Mouse (Mus musculus) cerebellum, adult 2 months (tissue): ENCODE measurements around the gene Gmds. TPM values are rescaled to one million over a fixed set of nuclear protein-coding genes. Genes with fewer than 3 reads are reported as not detected.

Experiments used
- DNase-seq, 2 experiments: peaks; one replicate each; pipeline ENCODE4 v3.0.0; 2021
- H3K27ac ChIP-seq: fragments of 200-500 bp; 2 replicates; pipeline ENCODE4 v1.5.1; 2012; ENCODE audit warnings: low read length, control low read depth, inconsistent platforms; ENCODE audit not compliant: insufficient read depth
- H3K27me3 ChIP-seq: fragments of 200-500 bp; 2 replicates; pipeline ENCODE4 v1.6.1; 2012; ENCODE audit warnings: inconsistent platforms, mild to moderate bottlenecking, low read length, moderate library complexity; ENCODE audit not compliant: control insufficient read depth, insufficient read depth
- H3K4me1 ChIP-seq: fragments of 200-500 bp; 2 replicates; pipeline ENCODE4 v1.6.1; 2011; ENCODE audit warnings: low read length; ENCODE audit not compliant: control insufficient read depth, insufficient read depth
- H3K4me3 ChIP-seq: fragments of 200-500 bp; replicated peaks from 2 replicates; pipeline ENCODE3; 2011; ENCODE audit warnings: mild to moderate bottlenecking, low read depth, low read length, control low read depth; ENCODE audit not compliant: insufficient read depth
- CTCF ChIP-seq: fragments of 200-500 bp; IDR thresholded peaks from 2 replicates; pipeline ENCODE4 v1.5.1; 2011; ENCODE audit warnings: low read depth, mild to moderate bottlenecking, control low read depth, low read length, moderate library complexity, borderline replicate concordance; ENCODE audit not compliant: insufficient read depth
- POLR2A ChIP-seq: fragments of 200-500 bp; IDR thresholded peaks from 2 replicates; pipeline ENCODE4 v1.6.1; 2011; ENCODE audit warnings: low read length, control low read depth, borderline replicate concordance; ENCODE audit not compliant: insufficient read depth
- WGBS: fragments of 180-500 bp; shearing (Covaris S2); methylation state at CpG from one replicate; pipeline ENCODE4 v1.1.7; 2018; 5-methylcytosine and 5-hydroxymethylcytosine counted together
- polyA plus RNA-seq: library from polyadenylated mRNA; depleted of rRNA; stranded (reverse); fragments of >200 nt; gene quantifications from 2 replicates; pipeline ENCODE4 v1.2.3, GENCODE M21; 2012

The Gmds gene
- polyA plus RNA-seq, 1 experiment, result 12.3 TPM

DNA sequence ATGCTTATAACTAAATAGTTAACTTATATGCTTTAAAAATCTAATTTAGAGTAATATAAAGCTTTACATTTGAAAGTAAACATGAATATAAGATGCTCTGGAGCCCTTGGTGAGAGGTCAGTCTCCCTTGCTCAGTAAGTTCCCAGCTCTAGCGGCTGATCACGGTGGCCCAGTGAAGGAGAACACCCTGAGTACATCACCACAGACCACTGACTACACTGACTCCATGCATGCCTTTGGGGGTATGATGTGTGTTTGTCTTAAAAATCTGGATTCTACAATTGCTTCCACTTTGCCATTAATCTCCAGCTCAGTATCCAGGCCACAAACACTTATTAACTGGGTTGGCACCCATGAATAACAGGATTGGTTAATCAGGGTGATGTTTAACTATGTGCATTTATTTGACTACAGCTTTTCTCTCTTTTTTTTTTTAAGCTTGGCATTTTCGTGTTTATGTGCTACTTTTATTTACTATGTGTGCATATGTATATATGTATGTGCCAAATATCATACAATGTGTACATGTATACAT is 393.8 kb downstream of the Gmds start:
- 96% methylated on average over 3 of the region's 3 CpGs for WGBS
- Histone ChIP-seq H3K4me3 (no peak overlapping the region), H3K4me1 (0 out of 2 replicates have a peak, but pooled peaks cover 2% of the 10 kb centered on the region), H3K27me3 (no peaks in the 10 kb centered on the region), H3K27ac (no peak overlapping the region)
- TF ChIP-seq POLR2A, result no peak
- TF ChIP-seq CTCF, result no peak
- DNase-seq, result no peak

DNA sequence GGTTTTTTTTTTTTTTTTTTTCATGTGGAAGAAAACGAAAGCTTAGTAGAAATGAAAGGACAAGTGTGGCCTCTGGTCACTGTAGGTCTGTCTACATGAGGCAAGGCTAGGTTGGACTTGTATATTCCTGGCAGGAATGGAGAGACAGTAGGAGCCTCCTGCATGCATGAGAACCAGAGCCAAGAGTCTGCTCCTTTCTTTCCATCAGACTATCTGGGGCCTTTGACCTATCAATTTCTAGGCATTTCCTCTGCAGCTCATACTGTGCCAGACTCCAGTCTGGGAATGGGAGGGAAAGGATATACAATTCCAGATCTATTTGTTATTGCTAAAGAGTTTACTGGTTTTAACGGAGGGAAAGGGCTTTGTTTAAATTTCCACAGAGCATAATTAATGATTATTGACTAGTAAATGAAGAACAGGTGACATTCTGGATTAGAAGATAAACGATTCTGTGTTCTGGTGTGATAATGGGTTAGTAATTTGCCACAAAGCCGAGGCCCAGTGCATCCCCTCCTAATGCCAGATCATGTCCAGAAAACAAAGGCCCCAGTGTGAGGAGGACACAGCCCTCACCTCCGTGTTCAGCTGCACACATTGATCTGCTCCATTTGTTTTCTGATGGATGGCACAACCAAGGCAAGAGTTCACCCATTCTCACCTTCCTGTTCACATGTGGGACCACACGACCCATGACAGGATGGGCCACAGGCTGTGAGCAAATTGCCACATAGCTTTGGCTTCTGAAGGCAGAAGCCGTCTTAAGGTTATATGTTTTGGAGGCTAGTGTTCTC is 394.9 kb downstream of the Gmds start:
- TF ChIP-seq CTCF, result no peak
- Histone ChIP-seq H3K27ac (no peak overlapping the region), H3K4me1 (0 out of 2 replicates have a peak, but pooled peaks cover 2% of the 10 kb centered on the region), H3K27me3 (no peaks in the 10 kb centered on the region), H3K4me3 (no peak overlapping the region)
- no peak for DNase-seq
- 63% methylated on average over 7 of the region's 7 CpGs for WGBS

DNA sequence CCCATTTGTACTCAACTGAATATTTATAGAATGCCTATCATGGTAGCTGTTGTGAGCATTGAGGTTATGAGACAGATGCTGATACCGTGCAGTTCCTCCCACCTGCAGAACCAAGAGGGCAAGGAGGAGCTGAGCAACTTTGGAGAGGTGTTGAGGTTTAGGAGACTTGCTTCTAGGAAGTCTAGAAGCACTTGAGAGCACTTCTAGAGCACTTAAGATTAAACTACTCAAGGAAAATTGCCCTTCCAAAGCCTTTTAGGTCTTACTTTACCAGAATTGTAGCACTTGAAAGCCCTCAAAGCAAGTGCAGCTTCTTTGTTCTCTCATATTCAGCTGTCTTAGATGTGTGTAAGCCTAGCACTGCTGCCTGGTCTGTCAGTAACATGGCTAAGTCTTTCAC is 409.2 kb downstream of the Gmds start:
- no peak overlapping the region for H3K27ac ChIP-seq
- WGBS, result 91% methylated on average over 1 of the region's 1 CpGs
- H3K4me3 ChIP-seq, result no peak overlapping the region
- no peak for DNase-seq
- no peak for TF ChIP-seq POLR2A
- TF ChIP-seq CTCF, result no peak
- H3K4me1 ChIP-seq, result 0 out of 2 replicates have a peak, but pooled peaks cover 3% of the 10 kb centered on the region
- H3K27me3 ChIP-seq, result no peaks in the 10 kb centered on the region

DNA sequence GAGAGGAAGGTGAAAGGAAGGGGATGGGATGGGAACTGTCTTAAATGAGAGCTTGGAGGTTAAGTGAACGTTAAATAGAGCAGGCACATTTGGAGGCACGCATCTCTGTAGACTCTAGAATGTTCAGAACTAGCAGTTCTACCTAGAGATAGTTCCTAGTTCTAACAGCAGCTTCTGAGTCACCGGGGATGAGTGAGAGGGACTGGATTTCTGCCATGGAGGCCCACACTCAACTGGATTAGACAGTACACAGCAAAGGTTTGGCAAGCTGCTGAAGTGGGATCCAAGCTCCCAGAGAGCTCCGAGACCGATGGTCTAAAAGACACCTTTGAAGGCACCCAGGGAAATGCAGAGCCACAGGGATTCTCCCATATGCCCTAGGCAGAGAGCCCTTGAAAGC is 411.9 kb downstream of the Gmds start:
- no peak for TF ChIP-seq CTCF
- TF ChIP-seq POLR2A, result no peak
- Histone ChIP-seq H3K4me3 (no peak overlapping the region), H3K27me3 (no peaks in the 10 kb centered on the region), H3K4me1 (0 out of 2 replicates have a peak, but pooled peaks cover 3% of the 10 kb centered on the region), H3K27ac (no peak overlapping the region)
- no peak for DNase-seq
- WGBS, result 69% methylated on average over 5 of the region's 5 CpGs

DNA sequence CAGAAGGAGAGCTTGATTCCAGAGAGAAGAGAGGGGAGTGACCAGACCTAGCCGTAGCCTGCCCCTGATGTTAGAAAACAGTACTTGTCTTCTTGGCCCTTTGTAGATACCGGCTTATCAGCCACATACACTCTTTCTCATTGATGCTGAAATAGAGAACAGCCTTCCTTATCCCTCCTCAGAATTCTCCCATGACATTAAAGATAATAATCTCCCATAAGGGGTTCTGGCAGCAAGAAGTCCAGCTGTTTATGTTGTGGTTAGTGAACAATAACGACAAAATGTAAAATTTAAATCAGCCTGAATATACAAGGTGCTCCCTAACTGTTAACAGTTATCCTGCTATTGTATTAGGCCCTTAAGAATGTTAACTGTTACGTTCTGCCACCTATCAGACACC is 414.0 kb downstream of the Gmds start:
- WGBS, result 89% methylated on average over 4 of the region's 4 CpGs
- no peak overlapping the region for H3K27ac ChIP-seq
- H3K4me3 ChIP-seq, result no peak overlapping the region
- DNase-seq, result no peak
- TF ChIP-seq POLR2A (no peak), CTCF (no peak)
- H3K4me1 ChIP-seq, result no peaks in the 10 kb centered on the region
- H3K27me3 ChIP-seq, result no peaks in the 10 kb centered on the region

DNA sequence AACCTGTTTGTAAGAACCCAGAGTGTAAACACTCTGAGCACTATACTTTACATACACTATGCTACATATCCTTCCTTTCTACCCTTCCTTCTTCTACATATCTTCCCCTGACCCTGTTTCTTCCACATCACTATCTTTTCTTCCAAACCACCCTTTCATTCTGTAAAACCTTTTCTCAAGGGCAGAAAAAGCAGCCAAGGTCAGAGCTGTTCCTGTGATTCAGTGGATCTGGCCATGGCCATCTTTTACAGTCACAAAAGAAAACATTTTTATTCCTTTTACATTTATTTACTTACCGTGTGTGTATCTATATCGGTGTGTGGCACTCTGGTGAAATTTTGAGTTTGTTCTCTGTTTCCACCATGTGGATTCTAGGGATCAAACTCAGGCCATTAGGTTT is 418.8 kb downstream of the Gmds start:
- H3K27ac ChIP-seq, result no peak overlapping the region
- DNase-seq, result no peak

DNA sequence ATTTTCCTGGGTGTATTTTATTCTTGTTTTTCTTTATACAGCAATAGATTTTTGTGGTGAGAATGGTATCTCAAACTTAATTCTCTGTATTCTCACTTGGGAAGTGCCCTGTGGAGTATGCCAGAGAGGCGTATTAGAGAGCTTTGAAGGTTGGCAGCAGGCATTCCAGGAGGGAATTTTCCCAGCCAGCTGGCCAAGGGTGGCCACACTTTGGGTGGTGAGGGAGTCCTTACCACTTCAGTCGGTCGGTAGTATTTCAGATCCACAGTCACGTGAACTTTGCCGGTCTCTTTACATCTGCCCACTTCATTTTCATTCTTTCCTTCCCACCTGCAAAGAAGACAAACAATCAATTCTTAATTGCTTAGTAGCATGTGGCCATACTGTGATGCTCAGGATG is 421.2 kb downstream of the Gmds start:
- 17% methylated on average over 5 of the region's 5 CpGs for WGBS

More for the DNA sequence above, 418.8 kb downstream of the Gmds start:
- TF ChIP-seq POLR2A (no peak), CTCF (no peak)
- no peak overlapping the region for H3K4me3 ChIP-seq
- WGBS, result 91% methylated on average over 2 of the region's 2 CpGs
- H3K27me3 ChIP-seq, result no peaks in the 10 kb centered on the region
- H3K4me1 ChIP-seq, result 0 out of 2 replicates have a peak, but pooled peaks cover 3% of the 10 kb centered on the region

DNA sequence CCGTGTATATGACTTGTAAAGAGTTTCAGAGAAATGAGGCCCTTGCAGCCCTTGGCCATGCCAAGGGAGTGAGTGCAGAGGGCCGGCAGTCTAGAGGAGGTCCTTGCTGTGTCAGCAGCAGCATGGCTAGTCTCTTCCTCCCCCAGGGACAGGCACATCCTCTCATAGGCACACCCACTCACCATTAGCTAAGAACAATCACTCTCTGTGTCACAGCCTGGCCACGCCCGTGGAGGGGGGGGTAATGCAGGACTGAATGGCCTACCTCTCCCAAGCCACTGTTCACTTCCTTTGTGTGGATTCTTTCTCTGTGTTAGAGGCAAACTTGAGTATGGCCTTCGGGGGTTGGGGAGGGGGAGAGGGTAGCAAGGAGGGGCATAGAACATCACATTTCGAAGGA is 422.8 kb downstream of the Gmds start:
- Histone ChIP-seq H3K4me3 (no peak overlapping the region), H3K27me3 (no peaks in the 10 kb centered on the region), H3K4me1 (0 out of 2 replicates have a peak, but pooled peaks cover 3% of the 10 kb centered on the region), H3K27ac (no peak overlapping the region)
- WGBS, result 80% methylated on average over 6 of the region's 6 CpGs
- TF ChIP-seq POLR2A, result no peak
- TF ChIP-seq CTCF, result no peak
- no peak for DNase-seq

More for the DNA sequence above, 421.2 kb downstream of the Gmds start:
- H3K27me3 ChIP-seq, result no peaks in the 10 kb centered on the region
- H3K27ac ChIP-seq, result no peak overlapping the region
- 0 out of 2 replicates have a peak, but pooled peaks cover 3% of the 10 kb centered on the region for H3K4me1 ChIP-seq
- no peak overlapping the region for H3K4me3 ChIP-seq
- DNase-seq, result no peak
- TF ChIP-seq CTCF (no peak), POLR2A (no peak)
